Mouse (Mus musculus): ENCODE measurements around the gene Nup50. TPM values are rescaled to one million over a fixed set of nuclear protein-coding genes. Genes with fewer than 3 reads are reported as not detected.

Gene Nup50
- polyA plus RNA-seq, 1 experiment from 2014 or later, result 22.6 TPM

- Histone ChIP-seq H3K27me3 (ENCODE audit: control insufficient read depth, insufficient read depth, low read depth, low read length) (peaks cover 12% of the 10 kb centered on the region), H3K36me3 (ENCODE audit: control insufficient read depth, insufficient read depth) (no peaks in the 10 kb centered on the region), H3K9ac (ENCODE audit: low read depth, low read length) (no peak overlapping the region), H3K4me3 (ENCODE audit: low read depth, low read length) (no peak overlapping the region), H3K9me3 (replicated peaks; ENCODE audit: control insufficient read depth, low read length) (no peaks in the 10 kb centered on the region), H3K27ac (ENCODE audit: low read length) (no peak overlapping the region), H3K4me1 (ENCODE audit: control insufficient read depth, low read depth, low read length) (peaks cover 7% of the 10 kb centered on the region), H3K4me2 (ENCODE audit: low read depth, low read length) (no peak overlapping the region)
- no peak for ATAC-seq (ENCODE audit: low read depth)
- 53% methylated on average over 3 of the region's 3 CpGs for WGBS (ENCODE audit: insufficient replicate concordance)
Observed at GRCm38 (mm10) chr15:84982888-84983287, 59.7 kb downstream of the Nup50 start.

DNA sequence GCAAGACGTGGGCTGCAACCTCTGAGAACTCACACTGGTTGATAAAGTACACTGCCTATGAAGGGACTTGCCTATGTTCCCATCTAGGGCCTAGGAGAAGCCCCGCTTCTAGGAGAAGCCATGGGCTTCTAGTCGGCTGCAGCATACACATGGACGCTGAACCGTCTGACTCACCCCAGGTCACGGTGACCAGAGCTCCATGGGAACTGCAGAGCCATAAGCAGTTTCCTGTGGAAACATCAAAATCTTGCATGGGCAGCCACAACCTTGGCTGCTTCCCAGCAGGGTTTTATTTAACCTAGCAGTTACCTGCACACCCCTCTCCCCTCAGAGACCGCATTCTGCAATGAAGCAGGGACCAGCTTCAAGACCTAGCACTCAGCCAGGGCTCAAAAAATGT, 60.5 kb downstream of the Nup50 start:
- no peak for ATAC-seq (ENCODE audit: low read depth)
- Histone ChIP-seq H3K4me3 (ENCODE audit: low read depth, low read length) (no peak overlapping the region), H3K4me2 (ENCODE audit: low read depth, low read length) (no peak overlapping the region), H3K4me1 (ENCODE audit: control insufficient read depth, low read depth, low read length) (peaks cover 11% of the 10 kb centered on the region), H3K9ac (ENCODE audit: low read depth, low read length) (no peak overlapping the region), H3K9me3 (replicated peaks; ENCODE audit: control insufficient read depth, low read length) (no peaks in the 10 kb centered on the region), H3K27ac (ENCODE audit: low read length) (no peak overlapping the region), H3K36me3 (ENCODE audit: control insufficient read depth, insufficient read depth) (no peaks in the 10 kb centered on the region), H3K27me3 (ENCODE audit: control insufficient read depth, insufficient read depth, low read depth, low read length) (peaks cover 14% of the 10 kb centered on the region)
- 73% methylated on average over 7 of the region's 7 CpGs for WGBS (ENCODE audit: insufficient replicate concordance)

GRCm38 (mm10) chr15:84985516-84986160, 62.4 kb downstream of the Nup50 start:
- 72% methylated on average over 12 of the region's 12 CpGs for WGBS (ENCODE audit: insufficient replicate concordance)
- no peaks in the 10 kb centered on the region for H3K9me3 ChIP-seq (replicated peaks; ENCODE audit: control insufficient read depth, low read length)
- peaks cover 18% of the 10 kb centered on the region for H3K27me3 ChIP-seq (ENCODE audit: control insufficient read depth, insufficient read depth, low read depth, low read length)
- H3K9ac ChIP-seq (ENCODE audit: low read depth, low read length), result no peak overlapping the region
- H3K4me3 ChIP-seq (ENCODE audit: low read depth, low read length), result no peak overlapping the region
- no peak for ATAC-seq (ENCODE audit: low read depth)
- no peak overlapping the region for H3K4me2 ChIP-seq (ENCODE audit: low read depth, low read length)
- no peak overlapping the region for H3K27ac ChIP-seq (ENCODE audit: low read length)
- no peaks in the 10 kb centered on the region for H3K36me3 ChIP-seq (ENCODE audit: control insufficient read depth, insufficient read depth)
- peaks cover 11% of the 10 kb centered on the region for H3K4me1 ChIP-seq (ENCODE audit: control insufficient read depth, low read depth, low read length)

GRCm38 (mm10) chr15:84986171-84987019, 63.2 kb downstream of the Nup50 start:
- H3K9ac ChIP-seq (ENCODE audit: low read depth, low read length), result no peak overlapping the region
- 28% methylated on average over 4 of the region's 4 CpGs for WGBS (ENCODE audit: insufficient replicate concordance)
- H3K27ac ChIP-seq (ENCODE audit: low read length), result no peak overlapping the region
- H3K27me3 ChIP-seq (ENCODE audit: control insufficient read depth, insufficient read depth, low read depth, low read length), result peaks cover 18% of the 10 kb centered on the region
- H3K36me3 ChIP-seq (ENCODE audit: control insufficient read depth, insufficient read depth), result no peaks in the 10 kb centered on the region
- peak overlapping the region; percentile 76 for H3K4me2 ChIP-seq (ENCODE audit: low read depth, low read length)
- H3K9me3 ChIP-seq (replicated peaks; ENCODE audit: control insufficient read depth, low read length), result no peaks in the 10 kb centered on the region
- ATAC-seq (ENCODE audit: low read depth), result no peak
- peaks cover 11% of the 10 kb centered on the region for H3K4me1 ChIP-seq (ENCODE audit: control insufficient read depth, low read depth, low read length)
- peak overlapping the region; percentile 68 for H3K4me3 ChIP-seq (ENCODE audit: low read depth, low read length)

DNA sequence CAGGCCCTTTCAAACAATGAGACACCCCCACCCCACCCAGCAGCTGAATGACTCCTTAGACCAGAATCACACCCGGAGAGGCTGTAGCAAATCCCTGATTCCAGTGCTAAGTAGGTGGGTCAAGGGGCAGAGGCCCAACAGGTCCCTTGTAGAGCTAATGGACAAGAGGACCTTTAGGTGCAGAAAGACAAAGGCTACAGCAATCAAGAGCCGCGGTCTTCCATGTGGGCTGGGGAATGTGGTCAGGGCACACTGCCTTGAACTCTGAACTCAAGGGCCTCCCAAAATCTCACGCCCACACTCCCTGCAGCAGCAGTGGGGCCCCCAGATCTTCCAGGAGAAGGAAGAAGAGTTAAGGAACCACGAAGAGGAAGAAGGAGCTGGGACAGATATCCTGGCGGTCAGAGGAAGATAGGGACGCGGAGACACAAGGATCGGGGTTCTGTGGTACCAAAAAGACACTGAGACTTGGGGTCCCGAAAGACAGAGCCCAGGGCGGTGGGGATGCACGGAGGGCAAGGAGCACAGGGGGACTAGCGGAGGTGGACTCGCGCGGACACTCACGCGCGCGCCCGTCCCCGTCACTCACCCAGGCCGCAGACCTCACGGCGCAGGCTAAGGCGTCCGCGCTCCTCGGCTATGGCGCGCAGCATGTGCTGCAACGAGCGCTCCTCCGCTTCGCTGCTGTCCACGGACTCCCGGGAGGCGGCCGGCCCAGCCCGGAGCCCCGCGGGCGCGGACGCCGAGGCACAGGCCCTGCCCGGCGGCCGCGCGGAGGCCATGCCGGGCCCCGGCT, 64.0 kb downstream of the Nup50 start:
- peak overlapping the region; percentile 76 for H3K4me2 ChIP-seq (ENCODE audit: low read depth, low read length)
- under 1% methylated on average over 44 of the region's 53 CpGs for WGBS (ENCODE audit: insufficient replicate concordance)
- peaks cover 11% of the 10 kb centered on the region for H3K4me1 ChIP-seq (ENCODE audit: control insufficient read depth, low read depth, low read length)
- peak overlapping the region; percentile 67 for H3K9ac ChIP-seq (ENCODE audit: low read depth, low read length)
- H3K9me3 ChIP-seq (replicated peaks; ENCODE audit: control insufficient read depth, low read length), result no peaks in the 10 kb centered on the region
- peak; percentile 43 for ATAC-seq (ENCODE audit: low read depth)
- H3K4me3 ChIP-seq (ENCODE audit: low read depth, low read length), result peak overlapping the region; percentile 68
- H3K27ac ChIP-seq (ENCODE audit: low read length), result no peak overlapping the region
- H3K36me3 ChIP-seq (ENCODE audit: control insufficient read depth, insufficient read depth), result no peaks in the 10 kb centered on the region
- H3K27me3 ChIP-seq (ENCODE audit: control insufficient read depth, insufficient read depth, low read depth, low read length), result peaks cover 18% of the 10 kb centered on the region

GRCm38 (mm10) chr15:84987874-84988825, 64.9 kb downstream of the Nup50 start, which contains the start of gene 5031439G07Rik:
Gene 5031439G07Rik (minus strand): TSS chr15:84988551.
- Histone ChIP-seq H3K9ac (ENCODE audit: low read depth, low read length) (peak within 1 kb of the TSS; percentile 67), H3K27ac (ENCODE audit: low read length) (no peak within 1 kb of the TSS), H3K4me3 (ENCODE audit: low read depth, low read length) (peak within 1 kb of the TSS; percentile 68), H3K9me3 (replicated peaks; ENCODE audit: control insufficient read depth, low read length) (no peaks in the 10 kb centered on the region), H3K4me2 (ENCODE audit: low read depth, low read length) (peak within 1 kb of the TSS; percentile 76), H3K27me3 (ENCODE audit: control insufficient read depth, insufficient read depth, low read depth, low read length) (peaks cover 18% of the 10 kb centered on the region), H3K36me3 (ENCODE audit: control insufficient read depth, insufficient read depth) (no peaks in the 10 kb centered on the region), H3K4me1 (ENCODE audit: control insufficient read depth, low read depth, low read length) (peaks cover 11% of the 10 kb centered on the region)
- ATAC-seq (ENCODE audit: low read depth), result peak; percentile 92
- 2% methylated on average over 46 of the region's 59 CpGs for WGBS (ENCODE audit: insufficient replicate concordance)

- Histone ChIP-seq H3K9ac (ENCODE audit: low read depth, low read length) (no peak overlapping the region), H3K4me3 (ENCODE audit: low read depth, low read length) (no peak overlapping the region), H3K4me1 (ENCODE audit: control insufficient read depth, low read depth, low read length) (peaks cover 11% of the 10 kb centered on the region), H3K36me3 (ENCODE audit: control insufficient read depth, insufficient read depth) (no peaks in the 10 kb centered on the region), H3K4me2 (ENCODE audit: low read depth, low read length) (no peak overlapping the region), H3K27ac (ENCODE audit: low read length) (no peak overlapping the region), H3K27me3 (ENCODE audit: control insufficient read depth, insufficient read depth, low read depth, low read length) (peaks cover 18% of the 10 kb centered on the region), H3K9me3 (replicated peaks; ENCODE audit: control insufficient read depth, low read length) (no peaks in the 10 kb centered on the region)
- WGBS (ENCODE audit: insufficient replicate concordance), result 54% methylated on average over 3 of the region's 3 CpGs
- no peak for ATAC-seq (ENCODE audit: low read depth)
Observed at GRCm38 (mm10) chr15:84989098-84989497, 65.9 kb downstream of the Nup50 start.

DNA sequence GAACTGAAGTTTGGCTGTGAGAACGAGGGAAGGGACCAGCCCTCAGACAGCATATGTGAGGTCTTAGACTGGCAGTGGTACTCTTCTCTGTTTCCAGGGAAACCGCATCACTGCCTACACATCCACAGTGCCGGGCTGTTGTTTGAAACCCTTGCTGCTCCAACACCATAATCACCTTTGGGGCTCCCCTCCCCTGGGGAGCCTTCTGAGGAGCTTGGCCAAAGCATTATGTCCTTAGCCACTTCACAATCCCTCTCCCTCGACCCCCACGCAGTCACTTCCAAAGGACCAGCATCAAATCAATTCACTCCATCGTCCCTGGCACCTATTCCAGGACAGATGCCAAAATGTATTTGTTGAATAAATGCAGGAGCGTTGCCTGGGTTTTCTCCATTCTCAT, 66.6 kb downstream of the Nup50 start:
- Histone ChIP-seq H3K4me2 (ENCODE audit: low read depth, low read length) (no peak overlapping the region), H3K4me3 (ENCODE audit: low read depth, low read length) (no peak overlapping the region), H3K36me3 (ENCODE audit: control insufficient read depth, insufficient read depth) (no peaks in the 10 kb centered on the region), H3K9me3 (replicated peaks; ENCODE audit: control insufficient read depth, low read length) (no peaks in the 10 kb centered on the region), H3K4me1 (ENCODE audit: control insufficient read depth, low read depth, low read length) (peaks cover 11% of the 10 kb centered on the region), H3K27me3 (ENCODE audit: control insufficient read depth, insufficient read depth, low read depth, low read length) (peaks cover 18% of the 10 kb centered on the region), H3K27ac (ENCODE audit: low read length) (no peak overlapping the region), H3K9ac (ENCODE audit: low read depth, low read length) (no peak overlapping the region)
- 55% methylated on average over 7 of the region's 7 CpGs for WGBS (ENCODE audit: insufficient replicate concordance)
- ATAC-seq (ENCODE audit: low read depth), result no peak
